Mouse (Mus musculus) limb, embryonic 10.5 days (tissue): Measurements from ENCODE around the gene Foxo6. TPM values are rescaled to one million over a fixed set of nuclear protein-coding genes. Genes with fewer than 3 reads are reported as not detected.
A peak's percentile ranks its signal among the peaks of the same experiment; 100 is the strongest.

Experiments used
- DNase-seq: peaks from one replicate; pipeline ENCODE4 v3.0.0-alpha.2; 2017; ENCODE audit warnings: low spot score
- H3K27ac ChIP-seq: fragments of 300-500 bp; sonication (generic); 2 replicates; pipeline ENCODE4 v1.5.1; 2016; ENCODE audit warnings: mild to moderate bottlenecking
- H3K27me3 ChIP-seq: fragments of 300-500 bp; sonication (generic); 2 replicates; pipeline ENCODE4 v1.6.1; 2016; ENCODE audit warnings: low read depth, mild to moderate bottlenecking; ENCODE audit not compliant: poor library complexity, severe bottlenecking
- H3K36me3 ChIP-seq: fragments of 300-500 bp; sonication (generic); 2 replicates; pipeline ENCODE4 v1.6.1; 2016; ENCODE audit warnings: mild to moderate bottlenecking, moderate library complexity
- H3K4me1 ChIP-seq: fragments of 300-500 bp; sonication (generic); 2 replicates; pipeline ENCODE4 v1.6.1; 2016
- H3K4me3 ChIP-seq: fragments of 300-500 bp; sonication (generic); 2 replicates; pipeline ENCODE4 v1.5.1; 2016; ENCODE audit warnings: mild to moderate bottlenecking, moderate library complexity
- H3K9me3 ChIP-seq: fragments of 300-500 bp; sonication (generic); replicated peaks from 2 replicates; pipeline ENCODE4 v1.6.1; 2016; ENCODE audit warnings: mild to moderate bottlenecking
- WGBS: fragments of 180-500 bp; shearing (Covaris S2); methylation state at CpG from one replicate; pipeline ENCODE4 v1.1.7; 2016; 5-methylcytosine and 5-hydroxymethylcytosine counted together
- polyA plus RNA-seq: library from polyadenylated mRNA; unstranded; fragments of >200 nt; fragmentation: Nextera tagmentation; extraction: Ambion mirVana; gene quantifications from 2 replicates; pipeline ENCODE4 v1.2.1, GENCODE M21; 2016

Foxo6 gene
- polyA plus RNA-seq, 1 experiment from 2014 or later = not detected

DNA sequence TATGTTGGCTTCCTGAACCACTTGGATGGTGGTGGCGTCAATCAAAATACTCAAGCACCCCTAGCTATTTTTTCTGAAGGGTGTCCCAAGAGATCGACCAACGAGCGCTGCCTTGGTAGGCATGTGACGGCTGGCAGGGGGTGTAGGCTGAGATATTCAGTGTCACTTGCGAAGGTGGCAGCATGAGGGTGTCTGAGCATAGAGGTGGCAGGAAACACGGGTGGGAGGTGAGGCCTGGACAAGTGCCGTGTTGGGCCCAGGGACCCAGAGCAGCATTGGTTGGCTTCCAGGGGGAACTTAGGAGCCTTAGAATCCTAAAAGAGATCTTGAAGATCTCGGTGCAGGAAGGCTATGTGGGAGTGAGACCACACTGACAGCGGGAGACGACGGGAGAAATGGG lies 6.7 kb downstream of the Foxo6 start:
- Histone ChIP-seq H3K9me3 (no peaks in the 10 kb centered on the region), H3K4me3 (no peak overlapping the region), H3K27ac (no peak overlapping the region), H3K4me1 (peaks cover 35% of the 10 kb centered on the region), H3K36me3 (no peaks in the 10 kb centered on the region), H3K27me3 (peaks cover 100% of the 10 kb centered on the region)
- DNase-seq = no peak
- 79% methylated on average over 12 of the region's 12 CpGs for WGBS

GRCm38 (mm10) chr4:120277255-120277928 lies 9.8 kb downstream of the Foxo6 start:
- WGBS = 45% methylated on average over 4 of the region's 4 CpGs
- H3K27ac ChIP-seq = no peak overlapping the region
- H3K9me3 ChIP-seq = no peaks in the 10 kb centered on the region
- no peak overlapping the region for H3K4me3 ChIP-seq
- H3K36me3 ChIP-seq = no peaks in the 10 kb centered on the region
- peak; percentile 54 for DNase-seq
- peaks cover 100% of the 10 kb centered on the region for H3K27me3 ChIP-seq
- peaks cover 22% of the 10 kb centered on the region for H3K4me1 ChIP-seq

DNA sequence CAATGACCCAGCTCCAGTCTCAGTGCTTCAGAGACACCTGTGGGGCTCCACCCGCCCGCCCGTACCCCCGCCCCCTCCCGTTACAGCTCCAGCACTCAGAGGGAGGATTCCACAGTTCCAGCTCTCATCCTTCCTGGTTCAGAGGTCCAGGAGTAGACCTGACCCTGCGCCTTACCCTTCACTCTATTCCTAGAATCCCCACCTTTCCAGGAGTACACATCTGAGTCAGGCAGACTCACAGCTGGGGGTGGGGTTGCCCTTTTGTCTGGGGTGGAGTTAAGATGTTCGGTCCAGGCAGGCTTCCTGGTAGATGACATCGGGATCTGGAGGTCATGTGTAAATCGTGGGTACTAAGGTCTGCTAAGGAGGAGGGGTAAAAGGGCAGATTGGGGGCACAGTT lies 11.7 kb downstream of the Foxo6 start:
- H3K36me3 ChIP-seq = no peaks in the 10 kb centered on the region
- no peak overlapping the region for H3K27ac ChIP-seq
- WGBS = 79% methylated on average over 9 of the region's 9 CpGs
- peaks cover 10% of the 10 kb centered on the region for H3K4me1 ChIP-seq
- peaks cover 100% of the 10 kb centered on the region for H3K27me3 ChIP-seq
- H3K9me3 ChIP-seq = no peaks in the 10 kb centered on the region
- DNase-seq = no peak
- no peak overlapping the region for H3K4me3 ChIP-seq

GRCm38 (mm10) chr4:120273594-120273993 lies 13.6 kb downstream of the Foxo6 start:
- Histone ChIP-seq H3K9me3 (no peaks in the 10 kb centered on the region), H3K27ac (no peak overlapping the region), H3K4me1 (peaks cover 15% of the 10 kb centered on the region), H3K4me3 (no peak overlapping the region), H3K36me3 (no peaks in the 10 kb centered on the region), H3K27me3 (peaks cover 100% of the 10 kb centered on the region)
- 64% methylated on average over 7 of the region's 7 CpGs for WGBS
- no peak for DNase-seq

- Histone ChIP-seq H3K4me3 (no peak overlapping the region), H3K27me3 (peaks cover 100% of the 10 kb centered on the region), H3K36me3 (no peaks in the 10 kb centered on the region), H3K9me3 (no peaks in the 10 kb centered on the region), H3K4me1 (peaks cover 21% of the 10 kb centered on the region), H3K27ac (no peak overlapping the region)
- 77% methylated on average over 6 of the region's 6 CpGs for WGBS
- DNase-seq = no peak
Measured at GRCm38 (mm10) chr4:120271886-120272580, 15.1 kb downstream of the Foxo6 start.

DNA sequence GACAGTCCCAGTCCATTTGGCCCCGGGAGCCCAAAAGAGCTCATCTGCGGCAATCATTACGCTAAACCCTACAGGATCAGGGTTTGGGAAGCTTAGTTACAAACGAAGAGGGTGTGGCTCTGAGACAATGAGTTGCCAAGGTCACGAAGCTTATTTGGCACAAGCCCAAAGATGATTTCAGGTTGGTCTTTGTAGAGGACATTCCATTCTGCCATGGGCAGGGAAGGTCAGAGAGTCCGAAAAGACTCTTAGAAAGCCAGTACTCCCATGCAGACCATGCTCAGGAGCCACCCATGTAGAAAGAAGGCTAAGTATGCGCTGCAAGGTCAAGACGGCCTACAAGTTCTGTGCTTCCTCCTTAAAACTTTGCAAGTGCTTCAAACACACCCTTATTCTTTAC lies 15.9 kb downstream of the Foxo6 start:
- H3K4me1 ChIP-seq = peaks cover 22% of the 10 kb centered on the region
- H3K36me3 ChIP-seq = no peaks in the 10 kb centered on the region
- peaks cover 100% of the 10 kb centered on the region for H3K27me3 ChIP-seq
- no peak overlapping the region for H3K4me3 ChIP-seq
- no peaks in the 10 kb centered on the region for H3K9me3 ChIP-seq
- H3K27ac ChIP-seq = no peak overlapping the region
- DNase-seq = no peak
- 65% methylated on average over 8 of the region's 8 CpGs for WGBS

DNA sequence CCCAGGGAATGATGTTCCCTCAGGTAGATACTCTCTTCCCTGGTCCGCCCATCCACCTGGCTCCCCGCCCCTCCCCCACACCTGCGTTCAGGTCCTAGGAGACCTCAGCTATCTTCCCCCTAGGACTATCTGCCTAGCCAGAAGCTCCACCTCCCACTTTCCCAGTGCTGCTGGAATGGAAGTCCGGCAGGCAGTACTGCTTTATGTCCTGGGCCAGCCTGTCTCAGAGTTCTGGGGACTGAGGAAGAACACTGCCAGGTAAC lies 16.3 kb downstream of the Foxo6 start:
- no peak overlapping the region for H3K4me3 ChIP-seq
- no peak overlapping the region for H3K27ac ChIP-seq
- peaks cover 100% of the 10 kb centered on the region for H3K27me3 ChIP-seq
- H3K9me3 ChIP-seq = no peaks in the 10 kb centered on the region
- 26% methylated on average over 4 of the region's 4 CpGs for WGBS
- H3K4me1 ChIP-seq = peaks cover 22% of the 10 kb centered on the region
- no peak for DNase-seq
- no peaks in the 10 kb centered on the region for H3K36me3 ChIP-seq

GRCm38 (mm10) chr4:120270148-120270936 lies 16.8 kb downstream of the Foxo6 start:
- Histone ChIP-seq H3K27ac (no peak overlapping the region), H3K4me3 (no peak overlapping the region), H3K27me3 (peaks cover 100% of the 10 kb centered on the region), H3K36me3 (no peaks in the 10 kb centered on the region), H3K9me3 (no peaks in the 10 kb centered on the region), H3K4me1 (peaks cover 22% of the 10 kb centered on the region)
- DNase-seq = peak; percentile 31
- 72% methylated on average over 4 of the region's 4 CpGs for WGBS

- Histone ChIP-seq H3K9me3 (no peaks in the 10 kb centered on the region), H3K4me1 (peaks cover 22% of the 10 kb centered on the region), H3K27me3 (peaks cover 100% of the 10 kb centered on the region), H3K27ac (no peak overlapping the region), H3K36me3 (no peaks in the 10 kb centered on the region), H3K4me3 (no peak overlapping the region)
- 21% methylated on average over 9 of the region's 9 CpGs for WGBS
- peak; percentile 35 for DNase-seq
Measured at GRCm38 (mm10) chr4:120269426-120269825, 17.7 kb downstream of the Foxo6 start.

DNA sequence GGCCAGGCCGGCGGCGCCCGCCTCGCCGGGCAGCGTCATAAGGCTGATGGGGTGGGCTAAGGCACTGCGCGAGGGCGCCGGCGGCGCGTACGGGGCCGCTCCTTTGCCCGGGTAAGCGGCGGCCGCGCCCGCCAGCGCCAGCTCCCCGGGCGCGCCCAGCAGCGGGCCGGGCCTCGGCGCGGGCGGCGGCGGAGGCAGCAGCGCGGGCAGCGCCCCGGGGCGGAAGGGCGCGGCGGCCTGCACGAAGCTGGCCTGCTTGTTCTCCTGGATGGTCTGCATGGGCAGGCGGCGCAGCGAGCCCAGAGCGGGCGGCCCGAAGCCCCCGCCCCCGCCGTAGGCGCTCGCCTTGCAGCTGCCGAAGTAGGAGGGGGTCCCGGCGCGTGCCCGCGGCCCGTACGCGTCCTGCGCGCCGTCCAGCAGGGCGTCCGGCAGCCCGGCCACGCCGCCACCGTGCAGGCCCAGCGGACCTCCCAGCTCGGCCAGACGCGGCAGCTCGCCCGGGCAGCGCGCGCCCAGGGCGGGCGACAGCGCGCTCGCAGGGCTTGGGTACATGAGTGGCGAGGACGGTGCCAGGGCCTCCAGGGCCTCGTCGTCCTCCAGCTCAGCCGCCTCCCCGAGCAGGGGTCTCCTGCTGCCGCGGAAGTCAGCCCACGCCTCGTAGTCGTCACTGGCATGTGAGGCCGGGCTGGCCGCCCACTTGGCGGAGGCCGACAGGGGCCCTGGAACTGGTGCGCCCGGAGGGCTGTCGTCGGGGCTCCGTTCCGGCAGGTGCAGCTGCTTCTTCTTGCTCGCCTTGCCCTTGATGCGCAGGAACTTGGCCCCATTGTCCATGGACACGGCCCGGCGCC lies 18.7 kb downstream of the Foxo6 start:
- Histone ChIP-seq H3K4me3 (peak overlapping the region; percentile 51), H3K27ac (peak overlapping the region; percentile 70), H3K4me1 (peaks cover 32% of the 10 kb centered on the region), H3K9me3 (no peaks in the 10 kb centered on the region), H3K27me3 (peaks cover 100% of the 10 kb centered on the region), H3K36me3 (no peaks in the 10 kb centered on the region)
- 5% methylated on average over 97 of the region's 112 CpGs for WGBS
- peak; percentile 66 for DNase-seq

DNA sequence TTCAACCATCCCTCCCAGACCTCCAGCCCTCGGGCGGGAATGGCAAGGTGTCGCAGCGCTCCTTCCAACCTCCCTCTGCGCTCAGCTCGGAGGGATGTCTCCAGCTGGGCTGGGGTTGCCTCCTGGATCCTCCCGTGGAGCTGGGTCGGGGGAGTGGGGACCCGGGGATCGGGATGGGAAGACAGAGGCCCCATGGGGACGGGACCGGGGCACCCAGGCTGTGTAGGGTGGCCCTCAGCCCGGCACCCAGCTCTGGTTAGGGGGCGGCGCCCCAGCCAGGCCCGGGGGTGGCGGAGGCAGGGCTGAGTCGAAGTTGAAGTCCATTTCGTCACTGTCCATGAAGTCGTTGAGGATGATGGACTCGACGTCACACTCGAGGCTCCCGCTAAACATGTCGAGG lies 19.5 kb downstream of the Foxo6 start:
- peaks cover 100% of the 10 kb centered on the region for H3K27me3 ChIP-seq
- no peak for DNase-seq
- 6% methylated on average over 25 of the region's 25 CpGs for WGBS
- no peaks in the 10 kb centered on the region for H3K9me3 ChIP-seq
- peaks cover 39% of the 10 kb centered on the region for H3K4me1 ChIP-seq
- peak overlapping the region; percentile 51 for H3K4me3 ChIP-seq
- H3K36me3 ChIP-seq = no peaks in the 10 kb centered on the region
- peak overlapping the region; percentile 70; the same call in 1 of the 2 replicates for H3K27ac ChIP-seq

DNA sequence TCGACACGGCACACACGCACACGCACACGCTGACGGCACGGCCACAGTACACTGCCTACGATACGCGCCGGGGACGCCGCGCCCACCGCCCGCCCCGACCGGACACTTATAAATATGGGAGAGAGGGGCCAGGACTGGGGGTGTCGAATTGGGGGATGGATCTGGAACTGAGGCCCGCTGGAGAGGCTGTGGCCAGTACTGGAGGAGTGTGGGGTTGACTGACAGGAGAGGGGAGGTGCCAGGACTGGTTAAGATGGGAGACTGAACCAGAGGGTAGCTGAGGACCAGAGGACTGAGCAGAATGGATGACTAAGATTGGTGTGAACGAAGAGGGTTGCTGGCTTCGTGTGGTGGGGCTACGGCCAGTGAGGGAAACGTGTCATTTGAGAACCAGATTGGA lies 20.0 kb downstream of the Foxo6 start:
- H3K9me3 ChIP-seq = no peaks in the 10 kb centered on the region
- 23% methylated on average over 24 of the region's 24 CpGs for WGBS
- no peak overlapping the region for H3K27ac ChIP-seq
- DNase-seq = peak; percentile 44
- H3K36me3 ChIP-seq = no peaks in the 10 kb centered on the region
- peaks cover 45% of the 10 kb centered on the region for H3K4me1 ChIP-seq
- peak overlapping the region; percentile 51; the same call in 1 of the 2 replicates for H3K4me3 ChIP-seq
- peaks cover 100% of the 10 kb centered on the region for H3K27me3 ChIP-seq
